Mouse (Mus musculus) CH12.LX (cell line): ENCODE results near the gene Vav2. TPM values are rescaled to one million over a fixed set of nuclear protein-coding genes. Genes with fewer than 3 reads are reported as not detected.

Experiments
- DNase-seq: peaks from one replicate; pipeline ENCODE4 v3.0.0-alpha.2; 2013; ENCODE audit errors: extremely low read depth
- H3K27ac ChIP-seq: 2 replicates; pipeline ENCODE4 v1.5.1; 2012; ENCODE audit warnings: low read depth, mild to moderate bottlenecking, control low read depth, moderate library complexity; ENCODE audit not compliant: insufficient read depth
- H3K27me3 ChIP-seq: replicated peaks from 2 replicates; pipeline ENCODE3; 2012; ENCODE audit warnings: inconsistent platforms
- H3K36me3 ChIP-seq, 2 experiments: replicated peaks in 1 of 2; 2 replicates each; pipeline versions ENCODE3 to v1.6.1; 2012; ENCODE audit warnings: inconsistent platforms in 1 of 2, low read length in 1 of 2, mild to moderate bottlenecking in 1 of 2, mixed read lengths in 1 of 2, moderate library complexity in 1 of 2; ENCODE audit not compliant: control insufficient read depth in 1 of 2, insufficient read depth in 1 of 2
- H3K4me1 ChIP-seq, 2 experiments: 2 replicates each; pipeline ENCODE4 v1.6.1; 2012; ENCODE audit warnings: inconsistent platforms in 1 of 2, moderate library complexity in 1 of 2; ENCODE audit not compliant: insufficient read depth in 2 of 2, control insufficient read depth in 1 of 2
- H3K4me2 ChIP-seq: 2 replicates; pipeline ENCODE4 v1.6.1; 2012; ENCODE audit warnings: low read depth, mild to moderate bottlenecking, control low read depth; ENCODE audit not compliant: poor library complexity, insufficient read depth, severe bottlenecking
- H3K4me3 ChIP-seq, 3 experiments: fragments of 150-350 bp in 1 of 3; sonication (generic) in 1 of 3; replicated peaks in 1 of 3; 2 replicates each; pipeline versions ENCODE3 to v1.5.1; 2011 to 2012; ENCODE audit warnings: low read depth in 2 of 3, low read length in 2 of 3, mild to moderate bottlenecking in 2 of 3, moderate library complexity in 2 of 3, control low read depth in 1 of 3, improper control_type of control experiment in 1 of 3, inconsistent platforms in 1 of 3, mixed read lengths in 1 of 3; ENCODE audit not compliant: poor library complexity in 1 of 3
- H3K79me2 ChIP-seq: replicated peaks from 2 replicates; pipeline ENCODE4 v1.6.1; 2012; ENCODE audit warnings: mild to moderate bottlenecking, moderate library complexity; ENCODE audit not compliant: control insufficient read depth, poor library complexity, insufficient read depth, severe bottlenecking; ENCODE audit errors: extremely low read depth
- H3K9ac ChIP-seq: 2 replicates; pipeline ENCODE4 v1.6.1; 2012; ENCODE audit warnings: low read depth, mild to moderate bottlenecking, control low read depth, moderate library complexity; ENCODE audit not compliant: insufficient read depth
- H3K9me3 ChIP-seq: replicated peaks from 2 replicates; pipeline ENCODE3; 2012; ENCODE audit warnings: low read length, inconsistent platforms, mixed read lengths
- BHLHE40 ChIP-seq: IDR thresholded peaks from 2 replicates; pipeline ENCODE4 v1.6.1; 2011; ENCODE audit warnings: mild to moderate bottlenecking, low read depth, low read length, improper control_type of control experiment
- CHD1 ChIP-seq: IDR thresholded peaks from 2 replicates; pipeline ENCODE4 v1.6.1; 2012; ENCODE audit warnings: low read depth, low read length, improper control_type of control experiment, inconsistent platforms
- CHD2 ChIP-seq: IDR thresholded peaks from 2 replicates; pipeline ENCODE4 v1.6.1; 2011; ENCODE audit warnings: low read length, improper control_type of control experiment
- E2F4 ChIP-seq: IDR thresholded peaks from 2 replicates; pipeline ENCODE4 v1.6.1; 2011; ENCODE audit warnings: low read depth, low read length, improper control_type of control experiment; ENCODE audit not compliant: insufficient replicate concordance
- EP300 ChIP-seq: IDR thresholded peaks from 2 replicates; pipeline ENCODE4 v1.6.1; 2011; ENCODE audit warnings: low read length, improper control_type of control experiment
- ETS1 ChIP-seq: conservative IDR thresholded peaks from 2 replicates; pipeline ENCODE4 v1.6.1; 2012; ENCODE audit warnings: low read depth, mild to moderate bottlenecking, inconsistent platforms, low read length, improper control_type of control experiment, moderate library complexity
- GABPA ChIP-seq: IDR thresholded peaks from 2 replicates; pipeline ENCODE4 v1.6.1; 2012; ENCODE audit warnings: low read depth, low read length, improper control_type of control experiment, inconsistent platforms; ENCODE audit not compliant: insufficient replicate concordance
- HCFC1 ChIP-seq: IDR thresholded peaks from 2 replicates; pipeline ENCODE4 v1.6.1; 2012; ENCODE audit warnings: low read depth, mild to moderate bottlenecking, inconsistent platforms, low read length, improper control_type of control experiment
- IRF4 ChIP-seq: IDR thresholded peaks from 2 replicates; pipeline ENCODE4 v1.6.1; 2014; ENCODE audit warnings: low read depth, mild to moderate bottlenecking, inconsistent platforms, low read length, improper control_type of control experiment
- MAFK ChIP-seq: IDR thresholded peaks from 2 replicates; pipeline ENCODE4 v1.6.1; 2011; ENCODE audit warnings: low read length, improper control_type of control experiment; ENCODE audit not compliant: insufficient replicate concordance
- MEF2A ChIP-seq: IDR thresholded peaks from 2 replicates; pipeline ENCODE4 v1.6.1; 2014; ENCODE audit warnings: low read depth, mild to moderate bottlenecking, inconsistent platforms, low read length, improper control_type of control experiment, borderline replicate concordance
- MXI1 ChIP-seq: IDR thresholded peaks from 2 replicates; pipeline ENCODE4 v1.6.1; 2011; ENCODE audit warnings: mild to moderate bottlenecking, low read depth, low read length, improper control_type of control experiment
- NRF1 ChIP-seq: IDR thresholded peaks from 2 replicates; pipeline ENCODE4 v1.6.1; 2014; ENCODE audit warnings: low read depth, mild to moderate bottlenecking, inconsistent platforms, low read length, improper control_type of control experiment, moderate library complexity
- RCOR1 ChIP-seq: conservative IDR thresholded peaks from 2 replicates; pipeline ENCODE4 v1.6.1; 2012; ENCODE audit warnings: low read depth, mild to moderate bottlenecking, inconsistent platforms, low read length, improper control_type of control experiment
- SIN3A ChIP-seq: IDR thresholded peaks from 2 replicates; pipeline ENCODE4 v1.6.1; 2012; ENCODE audit warnings: low read length, improper control_type of control experiment, inconsistent platforms
- TCF12 ChIP-seq: IDR thresholded peaks from 2 replicates; pipeline ENCODE4 v1.6.1; 2014; ENCODE audit warnings: low read depth, mild to moderate bottlenecking, inconsistent platforms, low read length, improper control_type of control experiment
- UBTF ChIP-seq: IDR thresholded peaks from 2 replicates; pipeline ENCODE4 v1.6.1; 2012; ENCODE audit warnings: low read depth, mild to moderate bottlenecking, inconsistent platforms, low read length, improper control_type of control experiment, moderate library complexity
- ZC3H11A ChIP-seq: IDR thresholded peaks from 2 replicates; pipeline ENCODE4 v1.6.1; 2012; ENCODE audit warnings: low read depth, mild to moderate bottlenecking, inconsistent platforms, low read length, improper control_type of control experiment
- ZMIZ1 ChIP-seq: IDR thresholded peaks from 2 replicates; pipeline ENCODE4 v1.6.1; 2012; ENCODE audit warnings: low read depth, mild to moderate bottlenecking, inconsistent platforms, low read length, improper control_type of control experiment
- ZNF384 ChIP-seq: IDR thresholded peaks from 2 replicates; pipeline ENCODE4 v1.6.1; 2012; ENCODE audit warnings: low read depth, low read length, improper control_type of control experiment, inconsistent platforms
- dilution Hi-C: fragments of 300-500 bp; cut with MboI; formaldehyde crosslinking; loops from 2 replicates; pipeline ENCODE4 v1.14.3; 2020; ENCODE audit warnings: low sequenced_read_pairs; ENCODE audit not compliant: extremely low pct_unique_long_range_greater_than_20kb, extremely low pct_ligation_motif_present
- in situ Hi-C: fragments of 300-500 bp; cut with MboI; formaldehyde crosslinking; loops from 3 replicates; pipeline ENCODE4 v1.14.3; 2019; ENCODE audit warnings: low sequenced_read_pairs, low pct_ligation_motif_present, low pct_unique_long_range_greater_than_20kb, mixed read lengths
- polyA plus RNA-seq: library from polyadenylated mRNA; unstranded; fragments of >175 nt; gene quantifications from 2 replicates; pipeline ENCODE4 v1.2.1, GENCODE M21; 2012; ENCODE audit warnings: low read depth; ENCODE audit not compliant: insufficient read length
- total RNA-seq, 2 experiments: library from RNA; depleted of rRNA; stranded (reverse); fragments of 300-350 nt in 1 of 2; fragments of >200 nt in 1 of 2; gene quantifications; 2 replicates each; pipeline ENCODE4 v1.2.3; 2012 to 2014

Vav2 gene
- total and polyA plus RNA-seq, 3 experiments: 31.5 to 46.8 (median 46.6) TPM

GRCm38 (mm10) chr2:27469991-27470355 is 43.1 kb upstream of the Vav2 start:
- Histone ChIP-seq H3K27ac (no peak overlapping the region), H3K79me2 (peaks cover 3% of the 10 kb centered on the region; the same call in 1 of the 2 replicates), H3K4me1 (peaks cover 36 to 74% of the 10 kb centered on the region in 2 experiments), H3K36me3 (peaks cover 0 to 47% of the 10 kb centered on the region in 2 experiments), H3K27me3 (no peaks in the 10 kb centered on the region), H3K4me2 (0 out of 2 replicates have a peak overlapping the region, but pooled peaks have one; percentile 26), H3K9ac (no peak overlapping the region), H3K9me3 (no peaks in the 10 kb centered on the region), H3K4me3 (no peak overlapping the region)
- DNase-seq: no peak
- dilution Hi-C loops: no loop called here
- no peak for TF ChIP-seq CHD1
- TF ChIP-seq RCOR1: no peak
- TF ChIP-seq ZC3H11A: no peak
- TF ChIP-seq MXI1: no peak
- no peak for TF ChIP-seq GABPA
- in situ Hi-C loops: no loop called here

GRCm38 (mm10) chr2:27469292-27469990 is 42.6 kb upstream of the Vav2 start:
- H3K27ac ChIP-seq: peak overlapping the region; percentile 26; the same call in 1 of the 2 replicates
- H3K4me3 ChIP-seq: no peak overlapping the region
- dilution Hi-C loops: no loop called here
- H3K4me1 ChIP-seq: peaks cover 37 to 76% of the 10 kb centered on the region in 2 experiments
- H3K27me3 ChIP-seq: no peaks in the 10 kb centered on the region
- in situ Hi-C loops: no loop called here
- H3K4me2 ChIP-seq: peak overlapping the region; percentile 26
- no peak for TF ChIP-seq ZMIZ1
- TF ChIP-seq ZNF384: no peak
- TF ChIP-seq NRF1: peak; percentile 13; the same call in 1 of the 2 replicates
- no peak for TF ChIP-seq GABPA
- peak; percentile 92 for TF ChIP-seq ETS1
- TF ChIP-seq E2F4: no peak
- peak; percentile 88 for TF ChIP-seq MAFK
- TF ChIP-seq RCOR1: peak; percentile 96
- peak; percentile 64; the same call in 1 of the 2 replicates for TF ChIP-seq UBTF
- TF ChIP-seq BHLHE40: peak; percentile 94
- peak; percentile 75 for TF ChIP-seq CHD2
- TF ChIP-seq TCF12: peak; percentile 98
- TF ChIP-seq HCFC1: peak; percentile 38
- peak; percentile 99 for TF ChIP-seq EP300
- TF ChIP-seq IRF4: peak; percentile 100
- TF ChIP-seq SIN3A: peak; percentile 83; the same call in 1 of the 2 replicates
- no peak for TF ChIP-seq ZC3H11A
- TF ChIP-seq MEF2A: peak; percentile 97
- H3K9ac ChIP-seq: no peak overlapping the region
- peaks cover 0 to 51% of the 10 kb centered on the region in 2 experiments for H3K36me3 ChIP-seq
- H3K79me2 ChIP-seq: peaks cover 3% of the 10 kb centered on the region; the same call in 1 of the 2 replicates
- peak; percentile 83 for DNase-seq
- H3K9me3 ChIP-seq: no peaks in the 10 kb centered on the region
